Mouse (Mus musculus): ENCODE measurements at regions not wholly inside any gene's neighbourhood (a gene's known extent, or its start where the extent isn't known, plus 50 kb on each side); places are given as distances from the start of the nearest gene placed in this dataset.

- no peak for TF ChIP-seq CTCF (IDR thresholded peaks at IDR 0.05; ENCODE audit: insufficient read depth, low read depth, low read length)
- TF ChIP-seq POLR2A (IDR thresholded peaks at IDR 0.05; ENCODE audit: insufficient read depth, low read depth, low read length) = no peak
Observed at GRCm38 (mm10) chr6:135539791-135540646, 177.7 kb downstream of the Emp1 start.
